Mouse (Mus musculus): ENCODE data around the gene Tmem247.

DNA sequence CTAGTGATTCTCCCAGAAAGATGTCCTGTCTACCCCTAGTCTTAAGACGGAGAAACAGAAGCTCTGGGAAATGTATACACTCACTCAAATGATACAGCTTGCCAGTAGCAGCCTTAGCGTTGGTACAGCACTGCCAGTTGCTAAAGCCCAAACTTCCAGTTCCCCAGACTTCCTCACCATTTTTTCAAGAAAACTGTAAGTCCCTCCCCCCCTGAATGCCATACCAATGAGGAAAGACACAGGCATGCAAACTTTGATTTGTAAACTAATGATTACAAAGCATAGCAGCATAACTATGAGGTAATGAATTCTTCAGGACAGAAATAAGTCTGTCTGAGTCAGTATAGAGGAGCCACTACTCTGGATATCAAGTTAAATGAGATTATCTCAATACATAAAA, 39.4 kb upstream of the Tmem247 start:
- no peak for TF ChIP-seq CTCF (IDR thresholded peaks at IDR 0.05; ENCODE audit: borderline replicate concordance, control insufficient read depth, extremely low read depth, insufficient read depth, low read length, poor library complexity)
- no peak for TF ChIP-seq POLR2A (IDR thresholded peaks at IDR 0.05; ENCODE audit: control insufficient read depth, extremely low read depth, insufficient read depth, low read length, poor library complexity)
